Mouse (Mus musculus) stomach, embryonic 14.5 days (tissue): ENCODE data around the gene Sycp1. TPM values are rescaled to one million over a fixed set of nuclear protein-coding genes. Genes with fewer than 3 reads are reported as not detected.

Experiments used
- ATAC-seq: fragments of 200-750 bp; cut with Nextera tagmentation; 2 replicates; pipeline ENCODE4 v1.8.0; 2017; ENCODE audit warnings: low read depth, moderate TSS enrichment; ENCODE audit not compliant: insufficient number of reproducible peaks, insufficient read depth, low FRiP score
- H3K27ac ChIP-seq: fragments of 300-500 bp; sonication (generic); 2 replicates; pipeline ENCODE4 v1.5.1; 2014; ENCODE audit warnings: mild to moderate bottlenecking, low read length, moderate library complexity, mixed read lengths
- H3K27me3 ChIP-seq: fragments of 300-500 bp; sonication (generic); 2 replicates; pipeline ENCODE4 v1.6.1; 2014; ENCODE audit warnings: low read length, control low read depth, mixed read lengths; ENCODE audit not compliant: control insufficient read depth, insufficient read depth
- H3K36me3 ChIP-seq: fragments of 300-500 bp; sonication (generic); 2 replicates; pipeline ENCODE4 v1.6.1; 2014; ENCODE audit warnings: mild to moderate bottlenecking, control low read depth, low read length, moderate library complexity, mixed read lengths; ENCODE audit not compliant: control insufficient read depth, insufficient read depth
- H3K4me1 ChIP-seq: fragments of 300-500 bp; sonication (generic); 2 replicates; pipeline ENCODE4 v1.6.1; 2014; ENCODE audit warnings: low read length, control low read depth, mixed read lengths; ENCODE audit not compliant: control insufficient read depth, insufficient read depth
- H3K4me2 ChIP-seq: fragments of 300-500 bp; sonication (generic); replicated peaks from 2 replicates; pipeline ENCODE4 v1.6.1; 2014; ENCODE audit warnings: low read depth, low read length, control low read depth
- H3K4me3 ChIP-seq: fragments of 300-500 bp; sonication (generic); 2 replicates; pipeline ENCODE4 v1.5.1; 2014; ENCODE audit warnings: low read depth, low read length, control low read depth
- H3K9ac ChIP-seq: fragments of 300-500 bp; sonication (generic); replicated peaks from 2 replicates; pipeline ENCODE4 v1.6.1; 2014; ENCODE audit warnings: low read depth, mild to moderate bottlenecking, control low read depth, low read length, moderate library complexity, mixed read lengths
- H3K9me3 ChIP-seq: fragments of 300-500 bp; sonication (generic); 2 replicates; pipeline ENCODE4 v1.6.1; 2016; ENCODE audit warnings: low read depth, low read length, control low read depth; ENCODE audit not compliant: control insufficient read depth
- WGBS: fragments of 180-500 bp; shearing (Covaris S2); extraction: QIAGEN DNeasy Blood & Tissue Kit; methylation state at CpG from one replicate; pipeline ENCODE4 v1.1.7; 2014; 5-methylcytosine and 5-hydroxymethylcytosine counted together
- polyA plus RNA-seq: library from polyadenylated mRNA; unstranded; fragments of >200 nt; fragmentation: Nextera tagmentation; extraction: Ambion mirVana; gene quantifications from 2 replicates; pipeline ENCODE4 v1.2.1, GENCODE M21; 2014

The Sycp1 gene
- polyA plus RNA-seq, 1 experiment from 2014 or later: not detected

GRCm38 (mm10) chr3:102803937-102804336 is 132.0 kb downstream of the Sycp1 start:
- 10% methylated on average over 3 of the region's 3 CpGs for WGBS
- no peak for ATAC-seq
- Histone ChIP-seq H3K4me3 (no peak overlapping the region), H3K4me1 (no peaks in the 10 kb centered on the region), H3K9ac (no peak overlapping the region), H3K4me2 (no peak overlapping the region), H3K9me3 (no peaks in the 10 kb centered on the region), H3K36me3 (no peaks in the 10 kb centered on the region), H3K27me3 (no peaks in the 10 kb centered on the region), H3K27ac (no peak overlapping the region)

- Histone ChIP-seq H3K4me3 (no peak overlapping the region), H3K9ac (no peak overlapping the region), H3K27ac (no peak overlapping the region), H3K36me3 (no peaks in the 10 kb centered on the region), H3K27me3 (no peaks in the 10 kb centered on the region), H3K4me1 (no peaks in the 10 kb centered on the region), H3K4me2 (no peak overlapping the region), H3K9me3 (no peaks in the 10 kb centered on the region)
- ATAC-seq: no peak
- WGBS: 36% methylated on average over 4 of the region's 4 CpGs
These were observed 148.5 kb downstream of the Sycp1 start for GRCm38 (mm10) chr3:102787369-102787768.

- Histone ChIP-seq H3K4me3 (no peak within 1 kb of the TSS), H3K9me3 (no peaks in the 10 kb centered on the region), H3K9ac (no peak within 1 kb of the TSS), H3K4me1 (no peaks in the 10 kb centered on the region), H3K36me3 (no peaks in the 10 kb centered on the region), H3K4me2 (no peak within 1 kb of the TSS), H3K27me3 (no peaks in the 10 kb centered on the region), H3K27ac (no peak within 1 kb of the TSS)
- no peak for ATAC-seq
- WGBS: 64% methylated on average over 2 of the region's 2 CpGs
These were observed 153.3 kb downstream of the Sycp1 start, which contains the start of gene Tshb for GRCm38 (mm10) chr3:102782618-102783017. Tshb (minus strand) TSS chr3:102782718.

GRCm38 (mm10) chr3:102773018-102773417 is 162.9 kb downstream of the Sycp1 start:
- no peak for ATAC-seq
- H3K9me3 ChIP-seq: no peaks in the 10 kb centered on the region
- H3K4me2 ChIP-seq: no peak overlapping the region
- H3K36me3 ChIP-seq: no peaks in the 10 kb centered on the region
- H3K4me3 ChIP-seq: no peak overlapping the region
- H3K27ac ChIP-seq: no peak overlapping the region
- H3K9ac ChIP-seq: no peak overlapping the region
- 72% methylated on average over 4 of the region's 4 CpGs for whole genome bisulfite sequencing
- no peaks in the 10 kb centered on the region for H3K27me3 ChIP-seq
- H3K4me1 ChIP-seq: no peaks in the 10 kb centered on the region

Other genes starting within 250 kb of the Sycp1 start
- gene Tspan2, start 201.6 kb downstream of the Sycp1 start, polyA plus RNA-seq: 25.8 and 26.9 TPM in 2 replicates
- gene Tshb, start 153.4 kb downstream of the Sycp1 start, polyA plus RNA-seq: 0.25 and 0.62 TPM in 2 replicates
- gene Nr1h5, start 28.0 kb upstream of the Sycp1 start, polyA plus RNA-seq: 0.08 TPM in 1 of 2 replicates, not detected in the other
- gene Sike1, start 59.6 kb upstream of the Sycp1 start, polyA plus RNA-seq: 58.8 and 61.9 TPM in 2 replicates
- 455 and 466 TPM in 2 replicates for gene Csde1, start 84.3 kb upstream of the Sycp1 start, polyA plus RNA-seq
- gene Nras, start 122.2 kb upstream of the Sycp1 start, polyA plus RNA-seq: 109 and 116 TPM in 2 replicates
- gene Ampd1, start 137.9 kb upstream of the Sycp1 start, polyA plus RNA-seq: not detected in 2 replicates
- gene Dennd2c, start 166.5 kb upstream of the Sycp1 start, polyA plus RNA-seq: 6.2 and 8.2 TPM in 2 replicates
- gene Bcas2, start 235.6 kb upstream of the Sycp1 start, polyA plus RNA-seq: 189 and 199 TPM in 2 replicates